Mouse (Mus musculus) urinary bladder, postnatal 36 days (tissue): ENCODE data around the gene Gm4491.
A peak's percentile ranks its signal among the peaks of the same experiment; 100 is the strongest.

Experiments used
- DNase-seq, 2 experiments: peaks; one replicate each; pipeline ENCODE4 v3.0.0; 2022; ENCODE audit warnings: low spot score in 2 of 2, mixed read lengths in 1 of 2

The Gm4491 gene

GRCm38 (mm10) chr14:57115823-57116544, at the start of gene Gm4491:
Gene Gm4491 (minus strand): TSS chr14:57115883.
- no peak for DNase-seq

GRCm38 (mm10) chr14:57161833-57162232, 46.1 kb upstream of the Gm4491 start:
- no peak for DNase-seq

DNA sequence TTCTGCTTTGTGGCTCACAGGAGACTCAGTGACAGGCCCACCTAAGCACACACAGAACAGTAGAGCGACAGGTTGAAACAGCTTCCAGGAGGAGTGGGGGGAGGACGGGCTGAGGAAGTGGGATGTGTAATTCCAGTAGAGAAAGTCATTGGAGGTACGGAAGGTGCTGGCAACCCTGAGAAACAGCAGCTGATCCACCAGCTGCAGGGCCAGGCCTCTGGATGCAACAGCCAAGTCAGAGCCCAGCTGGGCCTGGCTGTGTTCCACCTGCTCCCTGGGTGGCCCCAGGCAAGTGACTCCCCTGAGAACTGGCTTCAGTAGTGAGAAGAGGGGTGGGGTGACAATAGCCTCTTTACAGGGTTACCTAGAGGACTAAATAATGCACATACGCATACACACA, 45.5 kb upstream of the Gm4491 start:
- DNase-seq: peak in 1 of 2 experiments; percentile 38

DNA sequence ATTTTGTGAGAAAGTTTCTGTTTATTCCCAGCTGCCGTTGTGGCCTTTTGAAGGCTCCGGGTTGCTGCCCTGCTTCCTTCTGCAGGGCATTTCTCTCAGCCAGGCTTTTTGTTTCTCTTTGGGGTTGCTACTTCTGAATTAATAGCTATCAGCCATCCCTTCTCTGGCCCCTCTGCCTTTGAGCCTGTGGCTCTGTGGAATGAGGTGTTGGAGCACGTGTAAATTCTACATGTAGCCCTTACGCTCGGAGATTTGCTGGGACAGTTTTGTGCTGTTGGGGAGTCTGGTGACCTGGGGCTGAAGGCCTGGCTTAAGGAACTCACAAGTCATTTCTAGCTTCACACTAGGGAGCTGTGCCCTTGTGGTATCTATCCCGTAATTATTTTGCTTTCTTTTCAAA, 39.2 kb upstream of the Gm4491 start:
- DNase-seq: no peak

DNA sequence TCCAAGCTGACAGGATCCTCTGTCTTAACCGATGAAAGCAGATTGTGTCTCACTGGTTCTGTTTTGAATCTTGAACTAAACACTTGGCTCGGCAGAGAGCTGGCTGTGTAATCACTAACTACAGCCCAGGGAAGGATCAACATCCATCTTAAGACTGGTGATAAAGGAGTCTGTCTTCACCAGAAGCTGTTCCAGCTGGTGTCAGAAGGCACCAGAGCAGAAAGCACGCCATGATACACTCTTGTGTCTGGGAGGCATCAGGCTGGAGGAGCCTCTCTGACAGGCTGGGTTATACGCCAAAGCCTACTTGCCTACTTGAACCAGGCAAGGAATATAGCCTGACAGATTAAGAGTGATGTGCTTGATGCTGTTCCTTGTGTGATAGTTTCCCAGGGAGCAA, 30.1 kb upstream of the Gm4491 start:
- DNase-seq: no peak

- no peak for DNase-seq
These were observed 19.6 kb upstream of the Gm4491 start for GRCm38 (mm10) chr14:57135265-57135664.

DNA sequence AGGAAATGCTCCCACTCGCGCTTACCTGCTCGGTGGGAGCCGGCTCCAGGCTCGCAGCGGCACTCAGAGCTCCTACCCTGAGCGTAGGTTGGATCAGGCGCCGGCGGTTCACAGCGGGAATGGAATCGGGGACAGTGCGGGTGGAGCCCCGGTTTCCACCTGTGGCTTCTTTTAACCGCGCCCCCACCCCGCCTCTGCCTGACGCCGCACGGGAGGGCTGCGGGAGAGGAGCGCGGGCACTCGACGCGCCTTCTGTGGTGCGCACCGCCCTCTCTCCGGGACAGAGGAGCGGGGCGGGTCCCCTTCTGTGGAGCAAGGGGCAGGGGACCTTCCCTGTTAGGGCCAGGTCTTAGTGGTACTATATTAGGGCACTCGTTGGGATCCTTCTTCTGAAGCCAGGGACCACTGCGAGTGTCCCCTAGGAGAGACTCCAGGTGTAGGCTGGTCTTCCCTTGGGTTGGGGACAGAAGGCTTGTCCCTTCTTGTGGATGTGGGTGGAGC, 17.5 kb upstream of the Gm4491 start, which contains the start of gene Gjb6:
Gene Gjb6, minus strand, starts transcription at position 451 of the 501 bp plus-strand sequence.
- DNase-seq: peak; percentile 26 to 28

GRCm38 (mm10) chr14:57127383-57127782, 11.7 kb upstream of the Gm4491 start:
- no peak for DNase-seq

DNA sequence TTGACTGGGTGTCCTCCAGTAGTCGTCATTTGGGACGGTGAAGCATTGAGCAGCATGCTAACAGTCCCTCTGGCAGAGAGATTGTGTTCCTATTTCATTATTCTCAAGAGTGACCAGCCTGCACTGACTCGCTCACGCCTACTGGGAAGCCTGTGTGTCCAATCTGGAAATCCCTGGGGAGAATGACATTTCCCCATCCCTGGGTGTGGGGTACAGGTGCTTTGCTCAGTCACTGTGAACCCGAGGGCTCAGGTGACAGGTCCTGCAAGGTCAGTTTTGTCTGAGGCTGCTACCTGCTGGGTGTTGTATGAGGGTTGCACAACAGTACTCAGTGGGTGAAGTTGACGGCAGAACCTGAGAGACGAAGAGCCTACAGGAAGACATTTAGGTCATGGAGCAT, 6.6 kb upstream of the Gm4491 start:
- DNase-seq: no peak

DNA sequence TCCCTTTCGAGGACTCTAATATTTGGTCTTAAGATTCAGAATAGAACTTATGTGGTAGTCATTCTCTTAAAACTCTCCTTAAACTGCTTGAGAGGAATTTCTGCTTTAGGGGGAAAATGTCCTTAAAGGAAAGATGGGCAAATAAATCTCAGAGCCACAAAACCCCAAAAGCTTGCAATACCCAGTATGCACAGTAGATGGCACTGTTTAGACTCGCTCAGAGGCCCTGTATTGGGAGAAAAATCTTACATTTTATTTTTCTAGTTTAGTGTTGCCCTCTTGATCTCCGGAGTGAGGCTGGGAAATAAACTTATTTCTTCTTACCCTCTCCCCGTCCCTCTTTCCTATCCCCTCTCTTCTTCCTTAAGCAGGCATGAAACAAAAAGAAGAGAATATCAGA, 6.5 kb downstream of the Gm4491 start:
- no peak for DNase-seq

- DNase-seq: no peak
These were observed 7.8 kb downstream of the Gm4491 start for GRCm38 (mm10) chr14:57107916-57108315.

- DNase-seq: no peak
These were observed 8.6 kb downstream of the Gm4491 start for GRCm38 (mm10) chr14:57107091-57107490.

DNA sequence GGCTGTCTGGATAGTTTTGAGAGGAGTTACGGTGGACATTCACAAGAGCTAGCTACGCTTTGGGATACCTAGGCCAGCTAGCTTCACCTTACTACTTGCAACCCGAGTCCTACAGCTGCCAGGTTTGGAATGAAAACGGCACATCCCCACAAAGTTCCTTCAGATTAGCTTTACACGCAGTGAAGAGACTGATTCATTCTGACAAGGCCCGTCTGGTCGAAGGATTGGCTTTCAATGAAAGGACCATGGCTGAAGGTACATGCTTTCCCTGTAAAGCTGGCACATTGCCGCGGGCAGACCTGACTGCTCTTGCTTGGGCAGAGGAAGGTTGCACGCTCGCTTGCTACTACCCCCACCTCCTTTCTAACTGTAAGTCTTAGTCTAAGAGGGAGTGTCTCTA, 10.0 kb downstream of the Gm4491 start:
- DNase-seq: no peak

DNA sequence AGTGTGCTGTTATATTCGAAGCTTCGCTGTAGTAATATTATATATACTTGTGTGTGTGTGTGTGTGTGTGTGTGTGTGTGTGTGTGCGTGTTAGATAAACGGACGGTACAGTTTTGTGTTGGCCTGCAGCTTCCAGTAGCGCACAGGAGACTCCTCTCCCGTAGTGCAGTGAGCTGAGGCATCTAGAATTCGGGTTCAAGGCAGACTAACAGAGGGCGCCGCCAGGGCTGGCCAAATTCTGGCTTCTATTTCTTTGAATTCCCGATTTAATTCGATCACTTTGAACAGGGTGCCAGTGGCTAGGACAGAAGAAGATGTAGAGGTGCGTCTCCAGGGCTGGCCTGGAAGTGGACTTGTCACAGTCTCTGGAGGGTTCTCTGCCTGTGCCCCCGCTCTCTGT, 10.6 kb downstream of the Gm4491 start:
- DNase-seq: no peak

- peak; percentile 38 to 57 for DNase-seq
These were observed 11.3 kb downstream of the Gm4491 start, which contains the start of gene Gjb2 for GRCm38 (mm10) chr14:57104106-57105023. Gene Gjb2 (minus strand): TSS chr14:57104702.

GRCm38 (mm10) chr14:57103711-57104105, 12.0 kb downstream of the Gm4491 start:
- DNase-seq: no peak

DNA sequence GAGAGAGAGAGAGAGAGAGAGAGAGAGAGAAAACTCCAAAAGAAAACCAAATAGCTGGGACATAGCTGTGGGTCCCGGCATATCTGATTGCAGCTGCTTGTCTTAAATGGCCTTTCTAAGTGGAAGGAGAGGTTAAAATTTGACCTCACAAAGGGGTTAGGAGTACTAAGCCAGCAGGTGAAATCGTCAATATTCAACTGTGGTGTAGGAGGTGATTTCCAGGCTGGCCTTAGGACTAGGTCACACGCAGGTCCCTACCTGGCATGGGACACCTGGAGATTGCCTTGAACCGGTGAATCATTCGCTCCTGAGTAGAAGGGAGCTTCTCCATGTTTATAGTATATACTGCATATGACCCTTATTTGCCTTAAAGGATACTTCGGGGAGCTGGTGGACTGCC, 12.6 kb downstream of the Gm4491 start:
- DNase-seq: no peak

DNA sequence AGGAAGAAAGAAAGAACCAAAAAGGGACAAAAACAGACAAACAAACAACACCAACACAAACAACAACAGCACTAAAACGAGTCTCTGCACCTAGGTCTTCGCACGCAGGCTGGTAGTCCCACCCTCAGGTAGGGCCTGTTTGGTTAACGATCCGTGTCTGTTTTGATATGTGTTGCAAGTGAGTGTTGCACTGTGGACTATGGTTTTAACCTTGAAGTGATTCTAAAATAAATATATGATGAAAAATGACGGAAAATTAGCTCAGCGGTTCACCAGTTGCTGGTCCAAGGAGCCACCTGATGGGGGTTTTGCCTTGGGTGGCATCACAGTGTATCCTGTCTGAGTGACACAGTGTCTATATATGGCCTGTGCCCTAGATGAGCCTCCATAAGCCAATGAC, 14.1 kb downstream of the Gm4491 start:
- DNase-seq: no peak

- DNase-seq: no peak
These were observed 19.8 kb downstream of the Gm4491 start for GRCm38 (mm10) chr14:57095855-57096254.

GRCm38 (mm10) chr14:57093029-57093428, 22.7 kb downstream of the Gm4491 start:
- DNase-seq: peak in 1 of 2 experiments; percentile 52

GRCm38 (mm10) chr14:57090001-57090400, 25.7 kb downstream of the Gm4491 start:
- no peak for DNase-seq

- DNase-seq: no peak
These were observed 26.6 kb downstream of the Gm4491 start for GRCm38 (mm10) chr14:57089107-57089506.
